Mouse (Mus musculus) layer of hippocampus, adult 9-11 months (tissue): ENCODE measurements around the gene Ugt1a6a.
"Not testable (repeated sequence)": the region's sequence is repeated elsewhere in the genome, so short reads cannot be mapped to it uniquely, and the experiment has no call there.

Experiments used
- DNase-seq: peaks from one replicate; pipeline ENCODE4 v3.0.0; 2022

The Ugt1a6a gene

GRCm38 (mm10) chr1:88136646-88137045 lies 2.0 kb downstream of the Ugt1a6a start:
- DNase-seq: no peak

GRCm38 (mm10) chr1:88137264-88137663 lies 2.7 kb downstream of the Ugt1a6a start:
- no peak for DNase-seq

GRCm38 (mm10) chr1:88138145-88138544 lies 3.5 kb downstream of the Ugt1a6a start:
- DNase-seq: no peak

- not testable (repeated sequence) for DNase-seq
These were observed 5.9 kb downstream of the Ugt1a6a start for GRCm38 (mm10) chr1:88140492-88140891.

GRCm38 (mm10) chr1:88143966-88144675 lies 9.5 kb downstream of the Ugt1a6a start:
- DNase-seq: not testable (repeated sequence)

GRCm38 (mm10) chr1:88145278-88145677 lies 10.7 kb downstream of the Ugt1a6a start:
- DNase-seq: not testable (repeated sequence)

- DNase-seq: not testable (repeated sequence)
These were observed 15.5 kb downstream of the Ugt1a6a start for GRCm38 (mm10) chr1:88150133-88150532.

GRCm38 (mm10) chr1:88158430-88158829 lies 23.8 kb downstream of the Ugt1a6a start:
- no peak for DNase-seq

- DNase-seq: no peak
These were observed 31.1 kb downstream of the Ugt1a6a start, which contains the start of gene Ugt1a5 for GRCm38 (mm10) chr1:88165711-88166110. Gene Ugt1a5 (plus strand): TSS chr1:88166012.

- not testable (repeated sequence) for DNase-seq
These were observed 37.6 kb downstream of the Ugt1a6a start for GRCm38 (mm10) chr1:88172190-88172589.

GRCm38 (mm10) chr1:88179657-88180056 lies 45.0 kb downstream of the Ugt1a6a start:
- DNase-seq: no peak

GRCm38 (mm10) chr1:88186325-88186935 lies 51.8 kb downstream of the Ugt1a6a start:
- no peak for DNase-seq

- DNase-seq: no peak
These were observed 57.5 kb downstream of the Ugt1a6a start for GRCm38 (mm10) chr1:88192136-88192535.

- DNase-seq: no peak
These were observed 61.1 kb downstream of the Ugt1a6a start for GRCm38 (mm10) chr1:88195687-88196086.

GRCm38 (mm10) chr1:88197443-88197842 lies 62.8 kb downstream of the Ugt1a6a start:
- DNase-seq: no peak

GRCm38 (mm10) chr1:88199996-88200395 lies 65.4 kb downstream of the Ugt1a6a start:
- DNase-seq: no peak

- DNase-seq: no peak
These were observed 65.8 kb downstream of the Ugt1a6a start, which contains the start of gene Ugt1a2 for GRCm38 (mm10) chr1:88200456-88200855. Gene Ugt1a2 (plus strand): TSS chr1:88200601.

- DNase-seq: peak; percentile 89
These were observed 70.8 kb downstream of the Ugt1a6a start, which contains the start of gene Dnajb3 for GRCm38 (mm10) chr1:88205294-88205922. Gene Dnajb3 (minus strand): TSS chr1:88205782.

GRCm38 (mm10) chr1:88206843-88207479 lies 72.4 kb downstream of the Ugt1a6a start:
- no peak for DNase-seq

GRCm38 (mm10) chr1:88211812-88212211 lies 77.2 kb downstream of the Ugt1a6a start, which contains the start of gene Ugt1a1:
Gene Ugt1a1 (plus strand): TSS chr1:88211959.
- DNase-seq: no peak

GRCm38 (mm10) chr1:88212341-88213045 lies 77.9 kb downstream of the Ugt1a6a start:
- DNase-seq: no peak

- no peak for DNase-seq
These were observed 78.5 kb downstream of the Ugt1a6a start for GRCm38 (mm10) chr1:88213061-88213460.
